Mouse (Mus musculus): ENCODE measurements around the gene Gm49336. TPM values are rescaled to one million over a fixed set of nuclear protein-coding genes. Genes with fewer than 3 reads are reported as not detected.

The Gm49336 gene
- polyA plus RNA-seq, 1 experiment from 2014 or later, result 62.7 TPM

DNA sequence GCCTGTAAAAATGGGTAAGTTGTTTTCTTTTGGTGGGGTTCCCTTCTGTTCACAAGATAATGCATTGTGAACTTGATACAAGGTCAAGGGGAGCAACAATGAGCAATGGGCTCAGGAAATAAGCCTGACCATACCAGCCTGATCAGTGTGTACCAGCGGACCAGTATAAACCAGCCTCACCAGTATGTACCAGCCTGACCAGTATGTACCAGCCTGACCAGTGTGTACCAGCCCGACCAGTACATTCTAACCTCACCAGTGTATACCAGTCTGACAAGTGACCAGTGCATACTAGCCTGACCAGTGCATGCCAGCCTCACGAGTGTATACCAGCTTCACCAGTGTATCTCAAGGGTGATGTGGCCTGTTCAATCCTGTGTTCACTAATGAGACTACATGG, 87.9 kb downstream of the Gm49336 start:
- H3K36me3 ChIP-seq (ENCODE audit: control insufficient read depth, insufficient read depth, low read length), result no peaks in the 10 kb centered on the region
- no peak overlapping the region for H3K4me3 ChIP-seq (ENCODE audit: low read depth, low read length)
- WGBS, result 92% methylated on average over 3 of the region's 3 CpGs
- ATAC-seq (ENCODE audit: insufficient number of reproducible peaks, insufficient read depth, low FRiP score, low read depth), result no peak
- no peak overlapping the region for H3K27ac ChIP-seq (ENCODE audit: low read length)
- no peaks in the 10 kb centered on the region for H3K9me3 ChIP-seq (ENCODE audit: control insufficient read depth, low read depth, low read length)
- H3K27me3 ChIP-seq (ENCODE audit: control insufficient read depth, insufficient read depth, low read length), result no peaks in the 10 kb centered on the region
- no peak overlapping the region for H3K9ac ChIP-seq (replicated peaks; ENCODE audit: low read depth, low read length)
- H3K4me1 ChIP-seq (ENCODE audit: control insufficient read depth, insufficient read depth, low read length), result no peaks in the 10 kb centered on the region
- no peak overlapping the region for H3K4me2 ChIP-seq (replicated peaks; ENCODE audit: low read depth, low read length)

MicroRNAs encoded within 50 kb of the gene (microRNA counts, 519-probe panel; counts per million panel counts)
- microRNA mmu-miR-719, result not detected

Small RNA genes within 50 kb of the gene (microRNA-seq; reads per million reads assigned to microRNA genes)
- not detected for gene Mir719

Other genes starting within 250 kb of the Gm49336 start
- 5.9 and 6.5 TPM in 2 replicates for gene Atp8a2, start 54.3 kb downstream of the Gm49336 start, polyA plus RNA-seq (2014; fragmentation: Nextera tagmentation; extraction: Ambion mirVana)
- 0.13 TPM in 1 of 2 replicates, not detected in the other for gene Nupl1, start 76 bp downstream of the Gm49336 start, polyA plus RNA-seq (2014; fragmentation: Nextera tagmentation; extraction: Ambion mirVana)
- gene Mtmr6, start 13.7 kb upstream of the Gm49336 start, polyA plus RNA-seq (2014; fragmentation: Nextera tagmentation; extraction: Ambion mirVana), result 35.6 and 36.0 TPM in 2 replicates
- gene Amer2, start 121.8 kb upstream of the Gm49336 start, polyA plus RNA-seq (2014; fragmentation: Nextera tagmentation; extraction: Ambion mirVana), result 1.1 and 1.9 TPM in 2 replicates

Measured in stomach, embryonic 14.5 days (tissue).